ENCODE assay signal across 8 mouse cellular contexts in genomic region chr3:101670561-101671001, GRCm38 (mm10).
DNase-seq lines count a peak whose midpoint lies in the region; ATAC-seq and TF ChIP-seq lines count a peak whose summit lies in the region.

No protein-coding gene starts in this region.

- no peak overlapping the region for H3K9ac ChIP-seq in lung, embryonic 14.5 days

- no peaks in the 10 kb centered on the region for H3K36me3 ChIP-seq in lung, embryonic 14.5 days (ENCODE audit: insufficient read depth)

- no peak overlapping the region for H3K27ac ChIP-seq in lung, embryonic 14.5 days (ENCODE audit: low read depth)

- no peak for ATAC-seq in lung, embryonic 14.5 days (ENCODE audit: insufficient read depth)

- 43% methylated on average over 8 of the region's 8 CpGs for WGBS in lung, embryonic 14.5 days

- TF ChIP-seq CTCF in lung, embryonic 14.5 days (IDR thresholded peaks at IDR 0.05; ENCODE audit: low read depth) = no peak

- peak; percentile 27 for DNase-seq in adrenal gland, postnatal 14 days
- no peak for DNase-seq in adrenal gland, postnatal 25 days
- peak; percentile 16 for DNase-seq in testis, postnatal 14 days (ENCODE audit: low spot score)
- no peak for DNase-seq in testis, postnatal 10 days (ENCODE audit: low spot score)
- peak; percentile 59 for DNase-seq in lung, embryonic 14.5 days
- DNase-seq in thymus, postnatal 4 days = peak; percentile 37
- no peak for DNase-seq in left cerebral cortex, postnatal 25 days (ENCODE audit: low spot score in 2 of 2)
- DNase-seq in layer of hippocampus, postnatal 36 days = no peak

- peaks cover 3% of the 10 kb centered on the region; the same call in 1 of the 2 replicates for H3K4me1 ChIP-seq in lung, embryonic 14.5 days (ENCODE audit: insufficient read depth)

- H3K4me3 ChIP-seq in lung, embryonic 14.5 days (ENCODE audit: low read depth, low read length) = no peak overlapping the region

- H3K27me3 ChIP-seq in lung, embryonic 14.5 days (ENCODE audit: insufficient read depth, low read length) = no peaks in the 10 kb centered on the region

- intact Hi-C loops in left cerebral cortex, postnatal 25 days (cut with DNase I) = no loop called here

- no peak overlapping the region for H3K4me2 ChIP-seq in lung, embryonic 14.5 days

- no peaks in the 10 kb centered on the region for H3K9me3 ChIP-seq in lung, embryonic 14.5 days (ENCODE audit: low read depth, low read length)

Comparison
In these comparisons a context has a peak if more than half of its experiments do, and no peak if none do; other contexts are left out.
1. DNase-seq: peak in adrenal gland, postnatal 14 days (single experiment), testis, postnatal 14 days (single experiment), lung, embryonic 14.5 days (single experiment) and thymus, postnatal 4 days (single experiment); none in adrenal gland, postnatal 25 days (single experiment), testis, postnatal 10 days (single experiment), left cerebral cortex, postnatal 25 days (0 of 2) and layer of hippocampus, postnatal 36 days (0 of 2).